14 mouse cellular contexts compared by ENCODE assay signal in genomic region chr1:43250281-43250680, GRCm38 (mm10). TPM values are rescaled to one million over a fixed set of nuclear protein-coding genes. Genes with fewer than 3 reads are reported as not detected.
A peak's percentile ranks its signal among the peaks of the same experiment; 100 is the strongest.
DNase-seq lines count a peak whose midpoint lies in the region; ATAC-seq and TF ChIP-seq lines count a peak whose summit lies in the region.
"Had no signal": no experiment of that assay in that cellular context is flagged by ENCODE, and none has a peak within 500 bp of the region (broad histone marks: within the 10 kb centered on the region; RNA-seq: fewer than 3 reads in every experiment).

No protein-coding gene starts in this region.

- peak; percentile 43; the same call in 1 of the 2 replicates for TF ChIP-seq EP300 in heart, postnatal 0 days (IDR thresholded peaks at IDR 0.05; ENCODE audit: low read depth)

- ATAC-seq in hindbrain, postnatal 0 days, result peak; percentile 74
- no peak for ATAC-seq in hindbrain, embryonic 11.5 days (ENCODE audit: low FRiP score)
- peak; percentile 74 for ATAC-seq in heart, postnatal 0 days (ENCODE audit: insufficient read depth, low read depth)
- ATAC-seq: CD4-positive, CD25-positive, alpha-beta regulatory T cell, adult 4 months; intestine, postnatal 0 days; lung, postnatal 0 days had no signal

- no peaks in the 10 kb centered on the region for H3K36me3 ChIP-seq in hindbrain, postnatal 0 days (ENCODE audit: insufficient read depth, low read length)
- H3K36me3 ChIP-seq in hindbrain, embryonic 11.5 days (ENCODE audit: control insufficient read depth, insufficient read depth, low read length), result no peaks in the 10 kb centered on the region
- H3K36me3 ChIP-seq in heart, postnatal 0 days (replicated peaks; ENCODE audit: control insufficient read depth, insufficient read depth, low read length), result no peaks in the 10 kb centered on the region
- H3K36me3 ChIP-seq: embryonic facial prominence, embryonic 13.5 days; limb, embryonic 13.5 days had no signal

- H3K27ac ChIP-seq in hindbrain, postnatal 0 days, result no peak overlapping the region
- no peak overlapping the region for H3K27ac ChIP-seq in hindbrain, embryonic 11.5 days (ENCODE audit: low read depth, low read length)
- H3K27ac ChIP-seq in heart, postnatal 0 days (ENCODE audit: low read depth), result peak overlapping the region; percentile 94
- H3K27ac ChIP-seq in cerebellum, adult 2 months (ENCODE audit: insufficient read depth, low read length), result no peak overlapping the region
- H3K27ac ChIP-seq: embryonic facial prominence, embryonic 13.5 days; limb, embryonic 13.5 days had no signal

- peak; percentile 56 for DNase-seq in hindbrain, postnatal 0 days (ENCODE audit: low spot score)
- no peak for DNase-seq in hindbrain, embryonic 11.5 days (ENCODE audit: low spot score)
- peak; percentile 36 for DNase-seq in NIH3T3 (ENCODE audit: low read depth)
- DNase-seq in gastrocnemius, adult 18-20 months (ENCODE audit: low spot score), result peak; percentile 93
- DNase-seq in heart, postnatal 0 days (ENCODE audit: low spot score), result peak; percentile 92
- no peak for DNase-seq in c-Kit-positive CD71-positive TER-119-positive erythroid progenitor cells, embryonic 14.5 days (ENCODE audit: low spot score)
- DNase-seq in left cerebral cortex, adult 18-20 months (ENCODE audit: low spot score in 2 of 2), result no peak
- DNase-seq in cerebellum, adult 2 months, result no peak
- DNase-seq: right cerebral cortex, postnatal 14 days had no signal

- TF ChIP-seq POLR2A in cerebellum, adult 2 months (IDR thresholded peaks at IDR 0.05; ENCODE audit: borderline replicate concordance, insufficient read depth, low read length), result no peak

- H3K9ac ChIP-seq in hindbrain, postnatal 0 days (replicated peaks; ENCODE audit: low read length), result no peak overlapping the region
- H3K9ac ChIP-seq in hindbrain, embryonic 11.5 days (ENCODE audit: low read depth, low read length), result no peak overlapping the region
- H3K9ac ChIP-seq in heart, postnatal 0 days (replicated peaks; ENCODE audit: low read depth, low read length), result no peak overlapping the region
- H3K9ac ChIP-seq: embryonic facial prominence, embryonic 13.5 days; limb, embryonic 13.5 days had no signal

- no peak overlapping the region for H3K4me2 ChIP-seq in hindbrain, postnatal 0 days (ENCODE audit: low read depth, low read length)
- H3K4me2 ChIP-seq in hindbrain, embryonic 11.5 days (replicated peaks; ENCODE audit: low read depth, low read length), result no peak overlapping the region
- no peak overlapping the region for H3K4me2 ChIP-seq in heart, postnatal 0 days (ENCODE audit: low read depth, low read length)
- H3K4me2 ChIP-seq: embryonic facial prominence, embryonic 13.5 days; limb, embryonic 13.5 days had no signal

- H3K4me3 ChIP-seq in hindbrain, postnatal 0 days (ENCODE audit: low read length), result no peak overlapping the region
- no peak overlapping the region for H3K4me3 ChIP-seq in hindbrain, embryonic 11.5 days (ENCODE audit: low read depth, low read length)
- no peak overlapping the region for H3K4me3 ChIP-seq in heart, postnatal 0 days (ENCODE audit: low read depth, low read length)
- H3K4me3 ChIP-seq in cerebellum, adult 2 months (replicated peaks; ENCODE audit: insufficient read depth, low read depth, low read length), result no peak overlapping the region
- H3K4me3 ChIP-seq: embryonic facial prominence, embryonic 13.5 days; limb, embryonic 13.5 days had no signal

- H3K4me1 ChIP-seq in hindbrain, postnatal 0 days (ENCODE audit: insufficient read depth, low read length), result no peaks in the 10 kb centered on the region
- no peaks in the 10 kb centered on the region for H3K4me1 ChIP-seq in hindbrain, embryonic 11.5 days (replicated peaks; ENCODE audit: control insufficient read depth, insufficient read depth, low read length)
- peaks cover 42% of the 10 kb centered on the region for H3K4me1 ChIP-seq in heart, postnatal 0 days (ENCODE audit: control insufficient read depth, insufficient read depth)
- H3K4me1 ChIP-seq in cerebellum, adult 2 months (ENCODE audit: control insufficient read depth, insufficient read depth, low read length), result no peaks in the 10 kb centered on the region
- H3K4me1 ChIP-seq: embryonic facial prominence, embryonic 13.5 days; limb, embryonic 13.5 days had no signal

- no peaks in the 10 kb centered on the region for H3K27me3 ChIP-seq in hindbrain, postnatal 0 days (ENCODE audit: insufficient read depth, low read length)
- no peaks in the 10 kb centered on the region for H3K27me3 ChIP-seq in hindbrain, embryonic 11.5 days (ENCODE audit: control insufficient read depth, insufficient read depth, low read length)
- no peaks in the 10 kb centered on the region for H3K27me3 ChIP-seq in heart, postnatal 0 days (ENCODE audit: control insufficient read depth, insufficient read depth, low read length)
- H3K27me3 ChIP-seq in cerebellum, adult 2 months (ENCODE audit: control insufficient read depth, insufficient read depth, low read length), result no peaks in the 10 kb centered on the region
- H3K27me3 ChIP-seq: embryonic facial prominence, embryonic 13.5 days; limb, embryonic 13.5 days had no signal

- 49% methylated on average over 6 of the region's 6 CpGs for WGBS in hindbrain, postnatal 0 days
- 72% methylated on average over 6 of the region's 6 CpGs for WGBS in hindbrain, embryonic 11.5 days
- WGBS in heart, postnatal 0 days, result 28% methylated on average over 6 of the region's 6 CpGs
- WGBS in cerebellum, adult 2 months, result 24% methylated on average over 6 of the region's 6 CpGs

- H3K9me3 ChIP-seq in hindbrain, postnatal 0 days (ENCODE audit: low read length), result no peaks in the 10 kb centered on the region
- H3K9me3 ChIP-seq in hindbrain, embryonic 11.5 days (ENCODE audit: control insufficient read depth, low read length), result no peaks in the 10 kb centered on the region
- no peaks in the 10 kb centered on the region for H3K9me3 ChIP-seq in heart, postnatal 0 days (replicated peaks; ENCODE audit: control insufficient read depth, low read length)
- H3K9me3 ChIP-seq: embryonic facial prominence, embryonic 13.5 days; limb, embryonic 13.5 days had no signal

- TF ChIP-seq CTCF in hindbrain, postnatal 0 days (IDR thresholded peaks at IDR 0.05; ENCODE audit: low read depth), result no peak
- TF ChIP-seq CTCF in heart, postnatal 0 days (IDR thresholded peaks at IDR 0.05; ENCODE audit: low read depth), result no peak
- TF ChIP-seq CTCF in cerebellum, adult 2 months (IDR thresholded peaks at IDR 0.05; ENCODE audit: borderline replicate concordance, insufficient read depth, low read depth, low read length), result no peak

RNA-seq across cellular contexts. Expression of gene Fhl2, which starts 53.5 kb away (rescaled TPM):
- 29.7 and 37.7 TPM in 2 replicates for total RNA-seq in hindbrain, postnatal 0 days (2014; rRNA removed)
- 24.5 and 25.6 TPM in 2 replicates for polyA plus RNA-seq in hindbrain, postnatal 0 days (2015; fragmentation: Nextera tagmentation; extraction: Ambion mirVana)
- 9.3 and 10.8 TPM in 2 replicates for polyA plus RNA-seq in hindbrain, embryonic 11.5 days (2014; fragmentation: Nextera tagmentation; extraction: Ambion mirVana)
- 1 to 10 TPM; 4.4 to 6.7 TPM for total RNA-seq in gastrocnemius, adult 18-20 months (2021)
- 2,555 and 2,942 TPM in 2 replicates for total RNA-seq in heart, postnatal 0 days (2014; rRNA removed; ENCODE audit: low replicate concordance)
- polyA plus RNA-seq in heart, postnatal 0 days (2015; fragmentation: Nextera tagmentation; extraction: Ambion mirVana), result 974 and 1,129 TPM in 2 replicates
- 10 to 100 TPM; 48.9 to 55.4 TPM for total RNA-seq in left cerebral cortex, adult 18-20 months (2021)
- polyA plus RNA-seq in cerebellum, adult 2 months (2012; rRNA removed), result 5.5 and 6.2 TPM in 2 replicates

Comparison
In these comparisons a context has a peak if more than half of its experiments do, and no peak if none do; other contexts are left out.
1. DNase-seq: peak in hindbrain, postnatal 0 days (single experiment), NIH3T3 (single experiment), gastrocnemius, adult 18-20 months (single experiment) and heart, postnatal 0 days (single experiment); none in hindbrain, embryonic 11.5 days (single experiment), c-Kit-positive CD71-positive TER-119-positive erythroid progenitor cells, embryonic 14.5 days (single experiment), left cerebral cortex, adult 18-20 months (0 of 2) and cerebellum, adult 2 months (0 of 2).
2. RNA of gene Fhl2, which starts 53.5 kb away (total RNA-seq): 2,555 to 2,942 TPM in heart, postnatal 0 days; 48.9 to 55.4 TPM in left cerebral cortex, adult 18-20 months, 29.7 to 37.7 TPM in hindbrain, postnatal 0 days and 4.4 to 6.7 TPM in gastrocnemius, adult 18-20 months; every median in the first group is over 10 times any median in the second.